Mouse (Mus musculus) bone marrow, adult 2 months (tissue): Measurements from ENCODE around the gene Rpap3.

Experiments
- CTCF ChIP-seq: fragments of 200-500 bp; IDR thresholded peaks from 2 replicates; pipeline ENCODE4 v1.5.1; 2011; ENCODE audit warnings: low read length, control low read depth; ENCODE audit not compliant: control insufficient read depth, insufficient read depth
- POLR2A ChIP-seq: fragments of 200-500 bp; IDR thresholded peaks from 2 replicates; pipeline ENCODE4 v1.6.1; 2011; ENCODE audit warnings: low read depth, mild to moderate bottlenecking, control low read depth, low read length, borderline replicate concordance; ENCODE audit not compliant: control insufficient read depth

- no peak for TF ChIP-seq CTCF
- TF ChIP-seq POLR2A, result no peak
These were observed 43.3 kb upstream of the Rpap3 start for GRCm38 (mm10) chr15:97748964-97749363.
